Mouse (Mus musculus) liver, embryonic 13.5 days (tissue): ENCODE results near the gene Asb10. TPM values are rescaled to one million over a fixed set of nuclear protein-coding genes. Genes with fewer than 3 reads are reported as not detected.

Experiments used
- ATAC-seq: fragments of 200-750 bp; cut with Nextera tagmentation; 2 replicates; pipeline ENCODE4 v1.8.0; 2017; ENCODE audit warnings: low read depth, mild to moderate bottlenecking, moderate number of reproducible peaks, moderate library complexity
- DNase-seq: peaks from one replicate; pipeline ENCODE4 v3.0.0; 2022
- H3K27ac ChIP-seq: fragments of 300-500 bp; sonication (generic); 2 replicates; pipeline ENCODE4 v1.5.1; 2015; ENCODE audit warnings: moderate library complexity, mild to moderate bottlenecking, inconsistent platforms
- H3K27me3 ChIP-seq: fragments of 300-500 bp; sonication (generic); 2 replicates; pipeline ENCODE4 v1.6.1; 2015; ENCODE audit warnings: mild to moderate bottlenecking, inconsistent platforms
- H3K36me3 ChIP-seq: fragments of 300-500 bp; sonication (generic); 2 replicates; pipeline ENCODE4 v1.6.1; 2015; ENCODE audit warnings: mild to moderate bottlenecking, inconsistent platforms
- H3K4me1 ChIP-seq: fragments of 300-500 bp; sonication (generic); replicated peaks from 2 replicates; pipeline ENCODE4 v1.6.1; 2015; ENCODE audit warnings: inconsistent platforms
- H3K4me2 ChIP-seq: fragments of 300-500 bp; sonication (generic); 2 replicates; pipeline ENCODE4 v1.6.1; 2015; ENCODE audit warnings: inconsistent platforms, mild to moderate bottlenecking, moderate library complexity
- H3K4me3 ChIP-seq: fragments of 300-500 bp; sonication (generic); replicated peaks from 2 replicates; pipeline ENCODE4 v1.5.1; 2015; ENCODE audit warnings: mild to moderate bottlenecking, inconsistent platforms
- H3K9ac ChIP-seq: fragments of 300-500 bp; sonication (generic); 2 replicates; pipeline ENCODE4 v1.6.1; 2015; ENCODE audit warnings: mild to moderate bottlenecking, inconsistent platforms
- H3K9me3 ChIP-seq: fragments of 300-500 bp; sonication (generic); replicated peaks from 2 replicates; pipeline ENCODE4 v1.6.1; 2016; ENCODE audit warnings: inconsistent platforms
- WGBS: fragments of 180-500 bp; shearing (Covaris S2); methylation state at CpG from one replicate; pipeline ENCODE4 v1.1.7; 2015; ENCODE audit not compliant: insufficient replicate concordance; 5-methylcytosine and 5-hydroxymethylcytosine counted together
- polyA plus RNA-seq: library from polyadenylated mRNA; unstranded; fragments of >200 nt; fragmentation: Nextera tagmentation; extraction: Ambion mirVana; gene quantifications from 2 replicates; pipeline ENCODE4 v1.2.1, GENCODE M21; 2015

Asb10 gene
- polyA plus RNA-seq, 1 experiment from 2014 or later, result 0.15 TPM

GRCm38 (mm10) chr5:24510635-24511034 is 30.1 kb downstream of the Asb10 start:
- Histone ChIP-seq H3K27ac (no peak overlapping the region), H3K9me3 (0 out of 2 replicates have a peak, but pooled peaks cover 5% of the 10 kb centered on the region), H3K4me3 (no peak overlapping the region), H3K4me2 (no peak overlapping the region), H3K9ac (no peak overlapping the region), H3K27me3 (peaks cover 31% of the 10 kb centered on the region; the same call in 1 of the 2 replicates), H3K4me1 (0 out of 2 replicates have a peak, but pooled peaks cover 2% of the 10 kb centered on the region), H3K36me3 (no peaks in the 10 kb centered on the region)
- no peak for DNase-seq
- no peak for ATAC-seq
- 41% methylated on average over 11 of the region's 11 CpGs for WGBS

- WGBS, result 78% methylated on average over 7 of the region's 7 CpGs
Measured at GRCm38 (mm10) chr5:24508406-24508805, 32.4 kb downstream of the Asb10 start.

GRCm38 (mm10) chr5:24505513-24505912 is 35.3 kb downstream of the Asb10 start:
- Histone ChIP-seq H3K36me3 (peaks cover 18% of the 10 kb centered on the region), H3K9ac (no peak overlapping the region), H3K27ac (no peak overlapping the region), H3K4me1 (peaks cover 17% of the 10 kb centered on the region), H3K9me3 (0 out of 2 replicates have a peak, but pooled peaks cover 5% of the 10 kb centered on the region), H3K27me3 (peaks cover 22% of the 10 kb centered on the region), H3K4me2 (no peak overlapping the region), H3K4me3 (no peak overlapping the region)
- 10% methylated on average over 2 of the region's 2 CpGs for WGBS
- ATAC-seq, result peak; percentile 46
- no peak for DNase-seq

More at GRCm38 (mm10) chr5:24508406-24508805, 32.4 kb downstream of the Asb10 start:
- no peak overlapping the region for H3K27ac ChIP-seq
- H3K9ac ChIP-seq, result no peak overlapping the region
- H3K4me2 ChIP-seq, result no peak overlapping the region
- peaks cover 30% of the 10 kb centered on the region for H3K27me3 ChIP-seq
- H3K4me3 ChIP-seq, result no peak overlapping the region
- H3K36me3 ChIP-seq, result no peaks in the 10 kb centered on the region
- ATAC-seq (no peak), DNase-seq (no peak)
- 0 out of 2 replicates have a peak, but pooled peaks cover 5% of the 10 kb centered on the region for H3K9me3 ChIP-seq
- peaks cover 17% of the 10 kb centered on the region for H3K4me1 ChIP-seq

- Histone ChIP-seq H3K27ac (no peak overlapping the region), H3K36me3 (peaks cover 45% of the 10 kb centered on the region), H3K4me1 (peaks cover 17% of the 10 kb centered on the region), H3K27me3 (peaks cover 21% of the 10 kb centered on the region), H3K9me3 (no peaks in the 10 kb centered on the region), H3K4me2 (no peak overlapping the region), H3K9ac (no peak overlapping the region), H3K4me3 (no peak overlapping the region)
- WGBS, result 78% methylated on average over 4 of the region's 4 CpGs
- no peak for ATAC-seq
- DNase-seq, result no peak
Measured at GRCm38 (mm10) chr5:24502786-24503185, 38.0 kb downstream of the Asb10 start.

DNA sequence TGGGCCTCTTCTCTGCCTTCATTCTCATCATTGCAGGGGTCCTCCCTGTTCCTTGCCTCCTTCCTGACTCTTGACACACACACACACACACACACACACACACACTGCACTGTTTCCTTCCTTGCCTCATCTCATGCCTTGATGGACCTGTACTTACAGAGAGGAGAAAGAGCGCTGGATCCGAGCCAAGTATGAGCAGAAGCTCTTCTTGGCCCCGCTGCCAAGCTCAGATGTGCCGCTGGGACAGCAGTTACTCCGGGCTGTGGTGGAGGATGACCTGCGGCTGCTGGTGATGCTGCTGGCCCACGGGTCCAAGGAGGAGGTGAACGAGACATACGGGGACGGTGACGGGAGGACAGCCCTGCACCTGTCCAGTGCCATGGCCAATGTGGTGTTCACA is 39.9 kb downstream of the Asb10 start:
- Histone ChIP-seq H3K27me3 (peaks cover 17% of the 10 kb centered on the region), H3K27ac (no peak overlapping the region), H3K4me3 (no peak overlapping the region), H3K9ac (no peak overlapping the region), H3K36me3 (peaks cover 59% of the 10 kb centered on the region), H3K4me2 (no peak overlapping the region), H3K9me3 (no peaks in the 10 kb centered on the region), H3K4me1 (peaks cover 17% of the 10 kb centered on the region)
- ATAC-seq (no peak), DNase-seq (no peak)
- WGBS, result 81% methylated on average over 11 of the region's 11 CpGs

GRCm38 (mm10) chr5:24499113-24499512 is 41.7 kb downstream of the Asb10 start:
- DNase-seq (no peak), ATAC-seq (no peak)
- no peaks in the 10 kb centered on the region for H3K4me1 ChIP-seq
- H3K27me3 ChIP-seq, result peaks cover 1% of the 10 kb centered on the region; the same call in 1 of the 2 replicates
- 88% methylated on average over 10 of the region's 10 CpGs for WGBS
- peaks cover 72% of the 10 kb centered on the region for H3K36me3 ChIP-seq
- no peak overlapping the region for H3K27ac ChIP-seq
- no peak overlapping the region for H3K9ac ChIP-seq
- H3K4me2 ChIP-seq, result no peak overlapping the region
- H3K4me3 ChIP-seq, result no peak overlapping the region
- H3K9me3 ChIP-seq, result no peaks in the 10 kb centered on the region

DNA sequence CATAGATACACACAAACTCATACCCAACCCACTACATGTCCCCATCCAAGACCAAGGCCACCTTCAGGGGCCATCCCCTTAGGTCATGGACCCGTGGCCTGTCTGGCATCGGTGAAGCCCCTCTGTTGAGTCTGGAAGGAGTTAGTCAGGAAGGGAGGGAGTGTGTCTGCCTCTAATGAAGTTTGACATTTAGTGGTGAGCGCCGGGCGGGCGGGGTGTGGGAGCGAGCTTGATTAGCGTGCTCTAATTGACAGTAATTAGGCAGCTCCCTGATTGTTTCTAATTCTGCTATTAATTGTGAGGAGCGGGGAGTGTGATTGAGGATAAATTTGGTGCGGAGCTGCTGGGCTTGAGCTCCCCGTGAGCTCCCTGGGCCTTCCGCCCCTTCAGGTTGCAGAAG is 43.3 kb downstream of the Asb10 start:
- Histone ChIP-seq H3K9me3 (no peaks in the 10 kb centered on the region), H3K36me3 (peaks cover 87% of the 10 kb centered on the region), H3K27me3 (no peaks in the 10 kb centered on the region), H3K27ac (no peak overlapping the region), H3K9ac (no peak overlapping the region), H3K4me3 (no peak overlapping the region), H3K4me2 (no peak overlapping the region), H3K4me1 (no peaks in the 10 kb centered on the region)
- ATAC-seq (no peak), DNase-seq (no peak)
- 82% methylated on average over 12 of the region's 12 CpGs for WGBS

GRCm38 (mm10) chr5:24496756-24497155 is 44.0 kb downstream of the Asb10 start:
- H3K27me3 ChIP-seq, result no peaks in the 10 kb centered on the region
- no peak for DNase-seq
- WGBS, result 79% methylated on average over 6 of the region's 6 CpGs
- H3K4me3 ChIP-seq, result no peak overlapping the region
- H3K36me3 ChIP-seq, result peaks cover 89% of the 10 kb centered on the region
- no peaks in the 10 kb centered on the region for H3K9me3 ChIP-seq
- H3K27ac ChIP-seq, result no peak overlapping the region
- no peak for ATAC-seq
- no peak overlapping the region for H3K9ac ChIP-seq
- no peaks in the 10 kb centered on the region for H3K4me1 ChIP-seq
- no peak overlapping the region for H3K4me2 ChIP-seq

DNA sequence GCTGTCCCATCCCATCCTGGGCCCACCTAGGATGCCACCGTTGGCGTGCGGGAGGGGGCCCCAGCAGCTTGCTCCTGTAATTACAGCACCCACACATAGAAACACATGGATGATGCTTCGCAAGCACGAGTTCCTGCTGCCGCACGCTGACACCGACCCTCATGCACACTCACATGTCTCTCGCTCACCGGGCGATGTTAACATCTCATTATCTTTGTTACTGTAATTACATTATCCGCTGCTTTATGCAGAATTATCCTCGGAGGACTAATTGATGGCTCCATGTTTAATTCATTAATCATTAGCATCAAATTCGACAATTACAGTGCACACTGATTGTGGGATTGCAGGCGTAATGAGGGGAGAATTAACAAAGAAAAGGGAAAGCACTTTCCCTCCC is 45.8 kb downstream of the Asb10 start:
- peaks cover 89% of the 10 kb centered on the region for H3K36me3 ChIP-seq

GRCm38 (mm10) chr5:24492546-24493285 is 48.1 kb downstream of the Asb10 start:
- no peaks in the 10 kb centered on the region for H3K27me3 ChIP-seq
- WGBS, result 84% methylated on average over 16 of the region's 16 CpGs
- H3K4me1 ChIP-seq, result no peaks in the 10 kb centered on the region

More for the DNA sequence above, 45.8 kb downstream of the Asb10 start:
- H3K4me2 ChIP-seq, result no peak overlapping the region
- H3K27me3 ChIP-seq, result no peaks in the 10 kb centered on the region
- WGBS, result 88% methylated on average over 15 of the region's 15 CpGs
- H3K4me1 ChIP-seq, result no peaks in the 10 kb centered on the region
- DNase-seq (no peak), ATAC-seq (no peak)
- H3K4me3 ChIP-seq, result no peak overlapping the region
- H3K27ac ChIP-seq, result no peak overlapping the region
- H3K9me3 ChIP-seq, result no peaks in the 10 kb centered on the region
- no peak overlapping the region for H3K9ac ChIP-seq

DNA sequence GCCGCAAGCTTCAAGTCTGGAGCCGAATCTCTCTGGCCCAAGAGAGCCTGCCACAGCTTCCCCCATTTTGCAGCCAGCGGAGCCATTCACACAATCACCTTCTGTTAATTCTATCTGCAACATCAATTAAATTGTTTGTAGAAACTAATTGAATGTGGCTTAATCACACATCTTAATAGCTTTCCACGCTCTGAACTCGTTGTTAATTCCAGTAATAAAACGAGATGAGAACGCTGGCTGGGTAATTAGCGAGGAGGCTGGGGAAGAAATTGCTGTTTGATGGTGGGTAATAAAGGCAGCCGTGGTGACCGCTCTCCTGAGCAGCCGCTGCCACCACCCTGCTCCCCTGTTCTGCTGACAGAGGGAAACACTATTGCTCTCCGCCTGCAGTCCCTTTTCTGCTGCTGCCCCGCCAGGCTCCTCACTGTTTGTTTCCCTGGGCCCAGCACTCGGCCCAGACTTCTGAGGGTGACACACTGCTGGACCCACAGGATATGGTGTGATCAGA is 50.3 kb downstream of the Asb10 start:
- 83% methylated on average over 14 of the region's 14 CpGs for WGBS
- no peak overlapping the region for H3K4me3 ChIP-seq
- ATAC-seq (no peak), DNase-seq (no peak)
- peaks cover 87% of the 10 kb centered on the region for H3K36me3 ChIP-seq
- no peaks in the 10 kb centered on the region for H3K27me3 ChIP-seq
- no peak overlapping the region for H3K4me2 ChIP-seq
- H3K27ac ChIP-seq, result no peak overlapping the region
- H3K4me1 ChIP-seq, result peaks cover 5% of the 10 kb centered on the region; the same call in 1 of the 2 replicates
- no peaks in the 10 kb centered on the region for H3K9me3 ChIP-seq
- no peak overlapping the region for H3K9ac ChIP-seq

More at GRCm38 (mm10) chr5:24492546-24493285, 48.1 kb downstream of the Asb10 start:
- no peak overlapping the region for H3K4me2 ChIP-seq
- peaks cover 89% of the 10 kb centered on the region for H3K36me3 ChIP-seq
- no peaks in the 10 kb centered on the region for H3K9me3 ChIP-seq
- H3K27ac ChIP-seq, result no peak overlapping the region
- ATAC-seq (no peak), DNase-seq (no peak)
- H3K9ac ChIP-seq, result no peak overlapping the region
- no peak overlapping the region for H3K4me3 ChIP-seq

DNA sequence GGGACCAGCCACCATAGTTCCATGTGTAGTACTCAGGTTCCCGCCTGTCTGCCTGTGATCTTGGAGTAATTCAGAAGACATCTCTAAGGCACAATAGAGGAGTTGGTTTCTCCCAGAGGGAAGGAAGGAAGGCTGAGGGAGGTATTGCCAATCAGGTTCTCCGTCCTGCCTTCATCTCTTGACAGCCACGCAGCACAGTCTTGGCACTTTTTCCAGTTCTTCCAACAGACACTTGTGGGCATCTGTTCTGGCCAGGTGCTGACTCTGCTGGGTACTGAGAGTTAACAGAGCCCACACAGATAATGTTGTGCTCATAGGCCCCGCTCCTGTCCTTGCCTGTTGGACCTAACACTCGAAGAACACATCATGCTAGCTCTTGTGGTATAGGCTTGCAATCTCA is 54.0 kb downstream of the Asb10 start:
- no peaks in the 10 kb centered on the region for H3K27me3 ChIP-seq
- no peaks in the 10 kb centered on the region for H3K9me3 ChIP-seq
- WGBS, result 76% methylated on average over 5 of the region's 5 CpGs
- ATAC-seq, result no peak
- no peak overlapping the region for H3K4me3 ChIP-seq
- H3K4me2 ChIP-seq, result no peak overlapping the region
- no peak for DNase-seq
- H3K36me3 ChIP-seq, result peaks cover 78% of the 10 kb centered on the region
- no peak overlapping the region for H3K27ac ChIP-seq
- H3K9ac ChIP-seq, result no peak overlapping the region
- peaks cover 24% of the 10 kb centered on the region for H3K4me1 ChIP-seq
